Mouse (Mus musculus) layer of hippocampus, postnatal 10 days (tissue): ENCODE data around the gene Icam4. TPM values are rescaled to one million over a fixed set of nuclear protein-coding genes. Genes with fewer than 3 reads are reported as not detected.
"Not testable (repeated sequence)": the region's sequence is repeated elsewhere in the genome, so short reads cannot be mapped to it uniquely, and the experiment has no call there.

Experiments used
- DNase-seq, 2 experiments: peaks; one replicate each; pipeline ENCODE4 v3.0.0; 2021; ENCODE audit warnings: low spot score in 2 of 2
- long read RNA-seq: library from polyadenylated mRNA; stranded (forward); transcript quantifications from one replicate; pipeline ENCODE4 v2.0.0, GENCODE M21; 2023
- total RNA-seq, 2 experiments: library from RNA; stranded (reverse); gene quantifications; 2 replicates each; pipeline ENCODE4 v1.2.3; 2021

Icam4 gene
- under 1 TPM in 1 of 2 experiments, not detected in 1; 0.56 TPM for total RNA-seq
- long read RNA-seq = 0 reads

DNA sequence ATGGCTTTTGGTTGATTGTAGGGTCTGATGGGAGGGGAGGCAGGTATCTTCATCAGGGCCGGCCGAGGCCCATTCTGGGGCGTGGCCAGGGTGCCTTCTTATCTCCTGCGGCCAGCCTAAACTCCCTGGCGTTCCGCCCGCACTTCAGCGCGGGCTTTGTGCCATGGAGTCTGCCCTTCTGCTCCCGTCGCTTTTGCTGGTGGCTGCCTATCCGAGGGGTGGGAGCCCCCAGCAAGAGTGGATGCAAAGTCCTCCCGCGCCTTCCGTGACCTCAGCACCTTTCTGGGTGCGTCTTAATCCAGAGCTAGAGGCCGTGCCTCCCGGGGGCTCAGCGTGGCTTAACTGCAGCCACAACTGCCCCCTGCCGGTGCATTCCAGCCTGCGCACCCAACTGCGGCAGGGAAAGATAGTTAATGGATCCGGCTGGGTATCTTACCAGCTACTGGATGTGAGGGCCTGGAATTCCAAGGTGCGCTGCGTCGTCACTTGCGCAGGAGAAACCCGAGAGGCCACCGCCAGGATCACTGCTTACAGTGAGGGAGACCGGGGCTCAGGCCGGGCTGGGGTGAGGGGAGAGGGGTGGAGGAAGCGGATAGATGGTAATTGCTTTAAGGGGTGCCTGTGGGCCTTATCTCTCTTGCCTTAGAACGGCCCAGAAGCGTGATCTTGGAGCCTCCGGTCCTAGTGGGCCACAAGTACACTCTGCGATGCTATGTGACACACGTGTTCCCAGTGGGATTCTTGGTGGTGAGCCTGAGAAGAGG, at the start of gene Icam4:
Gene Icam4, plus strand, starts transcription at position 83 of the 764 bp plus-strand sequence.
- peak; percentile 81 to 85 for DNase-seq

DNA sequence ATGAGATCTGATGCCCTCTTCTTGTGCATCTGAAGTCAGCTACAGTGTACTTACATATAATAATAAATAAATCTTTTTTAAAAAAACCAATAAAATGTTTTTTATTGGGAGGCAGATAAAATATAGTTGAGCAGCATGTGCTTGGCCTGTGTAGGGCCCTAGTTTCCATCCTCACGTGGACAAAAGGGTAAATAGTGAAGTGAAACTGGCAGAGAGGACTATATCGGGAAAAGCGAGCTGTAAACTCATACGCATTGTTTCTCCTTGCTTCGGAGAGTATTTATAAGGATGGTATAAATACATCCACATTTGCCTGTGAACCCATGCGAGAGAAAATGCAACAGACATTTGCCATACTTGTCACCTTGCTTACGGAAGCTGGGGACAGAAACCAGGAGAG, 49.4 kb upstream of the Icam4 start:
- no peak for DNase-seq

GRCm38 (mm10) chr9:20982171-20982570, 47.0 kb upstream of the Icam4 start:
- DNase-seq = no peak

DNA sequence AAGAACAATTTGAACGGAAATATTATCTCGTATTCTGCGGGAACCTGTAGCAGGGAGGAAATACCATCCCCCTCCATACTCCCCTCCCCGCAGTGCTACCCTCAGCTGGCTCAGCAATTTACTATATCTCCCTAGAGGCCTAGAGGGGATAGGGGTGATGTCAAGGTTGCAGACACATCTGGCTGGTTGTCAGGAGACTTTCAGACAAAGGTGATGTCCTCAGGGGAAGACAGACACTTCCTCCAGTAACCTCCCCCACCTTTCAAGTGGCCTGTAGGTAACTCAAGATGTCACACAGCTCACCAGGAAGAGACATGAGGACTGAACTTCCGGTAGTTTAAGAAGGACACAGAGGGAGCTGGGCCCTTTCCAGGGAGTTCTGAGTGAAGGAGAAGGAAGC, 46.0 kb upstream of the Icam4 start:
- DNase-seq = no peak

GRCm38 (mm10) chr9:20986952-20987686, 42.1 kb upstream of the Icam4 start:
- DNase-seq = no peak

- DNase-seq = no peak
These were observed 41.2 kb upstream of the Icam4 start for GRCm38 (mm10) chr9:20987953-20988352.

- DNase-seq = no peak
These were observed 38.3 kb upstream of the Icam4 start for GRCm38 (mm10) chr9:20990861-20991260.

DNA sequence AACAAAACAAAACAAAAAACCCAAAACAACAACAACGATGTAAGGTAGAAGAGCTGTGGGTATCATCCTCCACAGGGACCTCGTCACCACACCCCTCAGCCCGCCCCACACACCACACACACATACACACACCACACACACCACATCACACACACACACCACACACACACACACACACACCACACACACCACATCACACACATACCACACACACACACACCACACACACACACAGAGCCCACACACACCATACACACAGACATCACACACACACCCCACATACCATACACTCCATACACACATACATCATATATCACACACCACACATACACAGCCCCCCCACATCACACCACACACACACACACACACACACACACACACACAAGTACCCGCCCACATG, 37.6 kb upstream of the Icam4 start:
- DNase-seq = no peak

DNA sequence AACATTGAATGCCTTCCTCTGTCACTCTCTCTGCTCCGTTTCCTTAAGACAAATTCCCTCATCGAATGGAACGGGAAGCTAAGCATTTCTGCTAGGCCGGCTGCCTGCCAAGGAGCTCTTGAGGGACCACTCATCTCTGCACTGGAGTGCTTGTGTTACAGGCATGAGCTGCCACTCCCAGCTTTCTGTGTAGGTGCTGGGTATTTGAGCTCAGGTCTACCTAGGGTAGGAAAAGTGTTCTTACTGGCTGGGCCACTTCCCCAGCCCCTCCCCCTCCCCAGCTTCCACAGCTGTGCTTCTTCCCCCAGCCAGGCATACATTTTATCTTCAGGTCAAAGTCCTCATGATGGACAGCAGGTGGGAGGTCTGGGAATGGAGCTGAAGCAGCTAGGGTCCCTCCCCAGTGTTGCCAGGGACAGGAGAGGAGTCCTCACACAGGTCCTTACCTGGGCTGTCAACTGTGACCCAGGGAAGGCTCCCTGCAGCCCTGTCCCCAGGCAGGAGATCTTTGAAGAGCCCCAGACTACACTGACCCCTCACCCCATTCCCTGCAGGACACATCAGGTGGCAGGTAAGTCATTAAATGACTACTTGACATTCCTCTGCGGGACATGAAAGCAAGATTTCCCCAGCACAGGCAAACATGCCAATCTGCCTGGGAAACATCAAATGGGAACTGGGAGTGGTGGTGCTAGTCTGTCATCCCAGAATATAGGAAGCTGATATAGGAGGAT, 35.8 kb upstream of the Icam4 start:
- no peak for DNase-seq

- no peak for DNase-seq
These were observed 34.1 kb upstream of the Icam4 start for GRCm38 (mm10) chr9:20995069-20995468.

GRCm38 (mm10) chr9:20997065-20997464, 32.1 kb upstream of the Icam4 start:
- no peak for DNase-seq

GRCm38 (mm10) chr9:20998337-20998736, 30.8 kb upstream of the Icam4 start:
- not testable (repeated sequence) for DNase-seq

GRCm38 (mm10) chr9:21000811-21001210, 28.4 kb upstream of the Icam4 start:
- DNase-seq = no peak

DNA sequence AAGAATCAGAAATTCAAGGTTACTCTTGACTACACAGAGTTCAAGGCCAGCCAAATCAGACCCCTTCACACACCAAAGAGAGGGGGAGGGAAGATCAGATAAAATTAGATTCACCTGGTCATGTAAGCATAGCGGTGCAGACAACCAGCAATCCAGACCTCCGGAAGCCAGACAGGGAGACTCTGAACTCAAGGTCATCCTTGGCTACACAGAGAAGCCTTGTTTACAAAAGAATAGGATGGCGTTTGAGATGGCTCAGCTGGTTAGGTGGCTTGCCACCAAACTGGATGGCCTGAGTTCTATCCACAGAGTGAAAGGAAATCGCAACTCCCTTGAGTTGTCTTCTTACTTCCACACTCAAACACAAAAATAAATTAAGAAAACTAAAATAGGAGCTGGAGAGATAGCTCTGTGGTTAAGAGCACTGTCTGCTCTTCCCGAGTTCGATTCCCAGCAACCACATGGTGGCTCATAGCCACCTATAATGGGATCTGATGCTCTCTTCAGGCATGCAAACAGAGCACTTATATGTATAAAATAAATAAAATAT, 27.4 kb upstream of the Icam4 start:
- no peak for DNase-seq

DNA sequence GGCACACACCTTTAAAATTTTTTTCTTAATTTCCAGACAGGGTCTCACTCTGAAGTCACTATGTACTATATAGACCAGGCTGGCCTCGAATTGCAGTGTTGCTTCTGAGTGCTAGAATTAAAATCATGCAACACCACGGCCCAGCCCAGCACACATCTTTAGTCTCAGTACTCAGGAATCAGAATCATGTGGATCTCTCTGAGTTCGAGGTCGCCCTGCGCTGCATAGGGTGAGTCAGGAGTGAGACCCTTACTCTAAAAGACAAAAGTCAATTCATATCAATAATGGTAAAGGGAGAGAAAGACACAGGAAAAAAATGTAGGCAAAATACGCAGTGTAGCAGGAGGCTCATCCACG, 26.9 kb upstream of the Icam4 start:
- no peak for DNase-seq

DNA sequence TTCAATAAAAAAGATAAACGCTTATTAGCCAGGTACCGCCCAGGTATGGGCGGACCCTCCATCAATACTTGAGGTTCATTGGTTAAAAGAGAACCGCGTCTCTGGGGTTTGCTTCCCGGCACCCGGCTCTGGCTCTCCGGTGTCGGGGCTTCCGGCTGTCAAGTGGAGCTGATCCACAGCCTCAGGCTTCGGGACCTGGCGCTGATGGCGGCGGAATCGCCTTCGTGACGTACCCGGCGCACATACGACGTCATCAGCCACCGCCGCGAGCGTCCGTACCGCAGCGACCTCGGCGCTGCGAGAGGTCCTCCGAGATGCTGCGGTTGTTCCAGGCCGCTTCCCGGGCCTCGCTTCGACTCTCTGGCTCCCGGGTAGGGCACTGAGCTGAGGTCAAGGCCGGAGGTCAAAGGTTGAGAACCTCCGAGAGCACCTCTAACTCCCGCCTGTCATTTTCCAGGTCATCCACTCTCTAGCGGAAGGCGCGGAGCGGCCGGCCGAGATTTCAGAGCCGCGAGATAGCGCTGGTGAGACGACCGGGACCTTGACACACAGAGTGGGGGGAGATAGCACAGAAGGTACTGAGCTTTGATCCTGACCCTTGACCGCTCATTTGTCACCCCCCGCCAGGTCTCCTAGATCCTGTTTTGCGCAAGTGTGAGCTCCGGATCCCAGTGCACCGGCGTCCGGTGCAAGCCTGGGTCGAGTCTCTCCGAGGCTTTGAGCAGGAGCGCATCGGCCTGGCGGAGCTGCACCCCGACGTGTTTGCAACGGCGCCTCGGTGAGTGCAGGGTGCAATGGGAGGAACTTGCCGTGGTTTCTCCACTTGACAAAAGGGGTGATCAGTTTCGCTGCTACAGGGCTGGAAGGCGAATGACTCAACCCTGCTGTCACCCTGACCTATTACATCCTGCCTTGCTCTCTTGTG, 26.3 kb upstream of the Icam4 start, which contains the start of gene Mrpl4:
Gene Mrpl4, plus strand, starts transcription at position 112 of the 925 bp plus-strand sequence.
- peak; percentile 91 to 94 for DNase-seq

- DNase-seq = no peak
These were observed 21.7 kb upstream of the Icam4 start for GRCm38 (mm10) chr9:21007313-21007952.

DNA sequence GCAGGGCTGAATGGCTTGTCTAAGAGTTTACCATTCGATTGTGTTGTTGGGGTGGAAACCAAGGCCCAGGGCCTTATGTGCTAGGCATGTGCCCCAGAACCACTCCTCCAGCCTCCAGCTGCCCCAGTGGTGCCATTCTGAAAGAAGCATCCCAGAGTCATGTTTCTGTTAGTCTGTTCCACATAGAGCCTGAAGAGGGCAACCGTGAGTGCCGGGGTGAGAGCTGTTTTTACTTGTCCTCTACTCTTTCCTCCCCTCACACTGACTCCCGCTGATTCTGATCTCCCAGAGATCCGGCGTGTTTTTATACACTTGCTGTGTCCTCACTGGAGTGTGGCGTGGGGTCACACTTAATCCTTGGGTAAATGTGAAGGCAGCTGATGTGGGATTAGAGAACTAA, 21.2 kb upstream of the Icam4 start:
- no peak for DNase-seq

GRCm38 (mm10) chr9:21010362-21010761, 18.8 kb upstream of the Icam4 start:
- no peak for DNase-seq

DNA sequence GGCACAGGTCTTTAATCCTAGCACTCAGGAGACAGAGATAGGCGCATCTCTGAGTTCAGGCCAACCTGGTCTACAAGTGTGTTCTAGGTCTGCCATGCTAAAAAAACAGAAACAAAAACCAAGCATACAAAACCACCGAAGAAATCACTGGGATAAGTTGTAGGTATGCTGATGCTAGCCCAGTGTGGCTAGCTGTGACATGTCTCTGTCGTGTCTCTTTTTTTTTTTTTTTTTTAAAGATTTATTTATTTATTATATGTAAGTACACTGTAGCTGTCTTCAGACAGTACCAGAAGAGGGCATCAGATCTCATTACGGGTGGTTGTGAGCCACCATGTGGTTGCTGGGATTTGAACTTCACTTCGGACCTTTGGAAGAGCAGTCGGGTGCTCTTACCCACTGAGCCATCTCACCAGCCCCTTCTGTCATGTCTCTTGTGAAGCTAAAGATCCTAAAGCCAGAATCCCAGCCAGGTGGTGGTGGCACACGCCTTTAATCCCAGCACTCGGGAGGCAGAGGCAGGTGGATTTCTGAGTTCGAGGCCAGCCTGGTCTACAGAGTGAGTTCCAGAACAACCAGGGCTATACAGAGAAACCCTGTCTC, 18.1 kb upstream of the Icam4 start:
- DNase-seq = not testable (repeated sequence)
